Mouse (Mus musculus) embryonic fibroblast, embryonic 13.5 days (primary cell): ENCODE data around the gene Metap1d.

Experiments
- CTCF ChIP-seq: IDR thresholded peaks from 2 replicates; pipeline ENCODE4 v1.5.1; 2011; ENCODE audit warnings: mild to moderate bottlenecking, control low read depth, low read length, moderate library complexity, borderline replicate concordance; ENCODE audit not compliant: insufficient read depth
- POLR2A ChIP-seq: IDR thresholded peaks from 2 replicates; pipeline ENCODE4 v1.6.1; 2011; ENCODE audit warnings: low read depth, mild to moderate bottlenecking, control low read depth, low read length, moderate library complexity

DNA sequence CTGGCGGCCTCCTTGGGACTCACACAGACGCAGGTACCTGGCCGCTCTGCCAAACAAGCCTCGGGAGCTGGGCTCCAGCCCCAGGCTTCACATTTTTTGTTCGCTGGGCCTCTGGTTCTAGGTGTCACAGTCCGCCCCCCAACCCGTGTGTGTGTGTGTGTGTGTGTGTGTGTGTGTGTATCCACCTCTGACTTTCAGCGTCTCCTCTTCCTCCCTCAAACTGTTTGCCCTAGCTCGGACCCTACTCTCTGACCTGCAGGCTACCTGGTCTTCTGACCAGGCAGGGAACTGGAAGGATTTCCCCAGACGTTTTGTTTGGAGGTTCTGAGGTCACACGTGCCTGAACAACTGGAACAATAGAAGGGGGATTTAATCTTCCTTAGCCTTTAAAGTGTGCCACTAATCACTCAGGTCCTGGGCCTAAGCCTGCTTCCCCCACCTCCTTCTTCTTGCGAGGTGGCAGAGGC, 78.1 kb downstream of the Metap1d start:
- TF ChIP-seq POLR2A, result no peak
- TF ChIP-seq CTCF, result no peak
